Mouse (Mus musculus) spleen, adult 10 weeks (tissue): ENCODE measurements around the gene Ssxa1. TPM values are rescaled to one million over a fixed set of nuclear protein-coding genes. Genes with fewer than 3 reads are reported as not detected.

Experiments used
- polyA plus RNA-seq: library from polyadenylated mRNA; stranded (reverse); fragments of 350-450 nt; fragmentation: Illumina TruSeq; extraction: RNeasy Lipid Tissue Mini Kit (QIAGEN cat#74804); gene quantifications from one replicate; pipeline ENCODE4 v1.2.3, GENCODE M21; 2015; ENCODE audit warnings: low replicate concordance; ENCODE audit not compliant: insufficient read depth

Ssxa1 gene
- polyA plus RNA-seq: not detected

GRCm38 (mm10) chrX:21115520-21115919 lies at the start of gene Ssxa1:
Ssxa1 (plus strand) TSS chrX:21115820.

GRCm38 (mm10) chrX:21068106-21068505 lies 47.5 kb upstream of the Ssxa1 start, which contains the start of gene Spaca5:
Spaca5 (plus strand) TSS chrX:21068406.

GRCm38 (mm10) chrX:21088983-21089866 lies 26.4 kb upstream of the Ssxa1 start, which contains the start of gene Zfp300:
Zfp300 (minus strand) TSS chrX:21089527.

Other genes with a start within 250 kb of the Ssxa1 start
- 6.1 TPM for gene Timp1, start 245.7 kb upstream of the Ssxa1 start, polyA plus RNA-seq
- gene Syn1, start 194.8 kb upstream of the Ssxa1 start, polyA plus RNA-seq: 0.65 TPM
- gene Cfp, start 184.3 kb upstream of the Ssxa1 start, polyA plus RNA-seq: 103 TPM
- gene Elk1, start 165.2 kb upstream of the Ssxa1 start, polyA plus RNA-seq: 12.3 TPM
- 37.4 TPM for gene Uxt, start 153.8 kb upstream of the Ssxa1 start, polyA plus RNA-seq
- 46.6 TPM for gene Zfp182, start 53.5 kb upstream of the Ssxa1 start, polyA plus RNA-seq
- gene Spaca5, start 47.4 kb upstream of the Ssxa1 start, polyA plus RNA-seq: not detected
- 2.2 TPM for gene Zfp300, start 26.3 kb upstream of the Ssxa1 start, polyA plus RNA-seq
- gene Gm21876, start 59.8 kb downstream of the Ssxa1 start, polyA plus RNA-seq: not detected